Mouse (Mus musculus) adrenal gland, adult (tissue): Measurements from ENCODE around the gene 1700025G04Rik.

Source experiments
- DNase-seq, 2 experiments: peaks; one replicate each; pipeline ENCODE4 v3.0.0; 2022 to 2023; ENCODE audit warnings: low spot score in 1 of 2; ENCODE audit not compliant: inconsistent age in 2 of 2

The 1700025G04Rik gene

DNA sequence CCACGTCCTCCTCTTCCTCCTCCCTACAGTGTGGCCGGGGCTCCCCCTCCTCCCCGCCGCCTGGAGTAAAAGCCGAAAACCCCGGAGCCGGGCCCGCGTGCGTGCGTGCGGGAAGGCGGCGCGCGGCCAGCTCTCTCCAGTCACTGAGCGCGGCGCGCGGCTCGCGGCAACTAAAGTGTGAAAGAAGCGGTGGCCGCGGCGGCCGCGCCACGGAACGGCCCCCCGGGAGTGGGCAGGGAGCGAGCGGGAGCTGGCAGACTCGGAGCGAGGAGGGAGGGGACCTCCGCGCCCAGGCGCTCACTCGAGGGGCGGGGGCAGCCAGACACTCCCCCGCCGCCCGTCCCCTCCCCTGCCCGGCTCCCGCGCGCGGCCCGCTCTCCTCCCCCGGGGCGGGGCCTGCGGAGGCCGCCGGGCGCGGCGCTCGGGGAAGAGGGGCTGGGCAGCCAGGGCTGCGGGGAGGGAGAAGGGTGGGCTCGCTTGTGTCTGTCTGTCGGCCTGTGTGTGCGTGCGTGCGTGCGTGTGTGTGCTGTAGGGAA is at the start of gene 1700025G04Rik:
Gene 1700025G04Rik, minus strand, starts transcription at position 108 of the 536 bp plus-strand sequence.
- peak; percentile 93 to 96 for DNase-seq

DNA sequence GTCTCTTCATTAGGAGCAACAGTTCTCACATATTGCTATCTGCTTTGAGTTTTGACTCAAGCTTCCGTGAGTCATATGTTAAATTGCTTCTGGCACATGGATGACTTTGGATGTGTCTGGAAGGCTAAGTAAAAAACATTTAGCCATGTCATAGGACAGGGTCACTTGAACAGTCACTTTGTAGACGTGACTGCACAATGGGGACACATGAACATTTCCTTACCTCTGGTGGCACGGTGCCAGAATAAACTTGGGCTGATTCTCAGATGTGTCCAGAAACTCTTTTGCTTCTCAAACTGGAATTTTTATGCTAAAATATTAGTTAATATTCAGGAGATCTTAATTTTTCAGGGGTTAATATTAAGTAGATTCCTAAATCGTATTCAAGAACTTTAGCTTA is 49.6 kb upstream of the 1700025G04Rik start:
- peak; percentile 16 to 71 for DNase-seq

DNA sequence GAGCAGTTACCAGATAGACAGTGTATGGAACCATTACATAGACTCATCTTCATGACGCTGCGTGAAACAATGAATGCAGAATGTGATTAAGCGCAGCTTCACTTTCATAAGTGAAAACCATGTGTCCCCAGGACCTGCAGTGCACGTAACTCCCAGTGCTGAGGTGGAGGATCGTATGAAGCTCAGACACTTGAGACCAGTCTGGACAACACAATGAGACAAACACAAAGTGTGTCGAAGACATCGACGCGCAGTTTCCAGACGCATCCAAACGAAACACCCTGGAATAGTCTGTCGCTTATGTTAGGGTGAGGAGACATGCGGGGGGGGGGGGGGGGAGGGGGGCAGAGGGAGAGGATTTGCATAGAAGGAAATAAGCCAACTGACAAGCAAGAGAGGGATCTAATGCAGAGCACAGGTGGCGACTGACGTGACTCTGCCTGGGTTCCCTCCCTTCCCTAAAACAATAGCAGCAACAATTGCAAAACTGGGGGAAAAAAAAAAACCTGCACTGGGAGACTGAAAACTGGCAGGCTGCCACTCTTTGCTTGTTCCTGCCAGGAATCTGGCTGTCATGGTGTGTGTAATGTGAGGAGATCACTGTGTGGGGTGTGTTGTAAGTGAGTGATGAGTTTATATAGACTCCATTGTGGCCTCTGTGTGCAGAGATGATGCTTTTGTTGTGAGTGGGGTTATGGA is 40.3 kb upstream of the 1700025G04Rik start:
- DNase-seq: peak; percentile 27 to 69

DNA sequence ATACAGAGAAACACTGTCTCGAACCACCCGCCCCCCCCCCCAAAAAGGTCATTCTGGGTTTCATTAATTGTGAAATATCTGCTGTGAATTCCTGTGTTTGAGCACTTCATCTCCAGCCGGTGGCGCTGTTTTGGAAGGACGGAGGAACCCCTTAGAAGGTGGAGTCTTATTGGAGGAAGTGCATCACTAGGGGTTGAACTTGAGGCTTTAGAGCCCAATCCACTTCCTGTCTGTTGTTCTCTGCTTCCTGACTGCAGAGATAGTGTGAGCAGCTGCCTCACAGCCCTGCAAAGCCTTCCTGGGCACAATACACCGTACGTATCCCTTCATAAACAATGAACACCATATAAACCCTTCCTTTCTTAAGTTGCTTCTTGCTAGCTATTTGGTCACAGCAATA is 35.5 kb upstream of the 1700025G04Rik start:
- DNase-seq: no peak

DNA sequence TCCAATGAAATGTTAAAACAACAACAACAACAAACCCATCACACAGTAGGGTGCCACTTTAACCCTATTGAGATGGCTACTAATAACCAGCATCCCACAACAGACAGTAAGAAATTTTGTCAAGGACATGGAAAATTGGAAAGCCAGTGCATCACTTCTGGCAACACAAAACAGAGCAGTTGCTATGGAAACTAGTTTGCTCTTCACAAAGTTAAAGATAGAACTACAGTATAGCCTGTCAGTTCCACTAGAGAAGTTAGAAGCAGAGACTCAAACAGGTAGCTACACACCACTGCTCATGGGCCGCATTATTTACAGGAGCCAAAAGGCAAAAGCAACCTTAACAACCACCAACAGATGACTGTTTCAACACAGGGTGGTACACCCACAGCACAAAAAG is 20.2 kb upstream of the 1700025G04Rik start:
- no peak for DNase-seq

DNA sequence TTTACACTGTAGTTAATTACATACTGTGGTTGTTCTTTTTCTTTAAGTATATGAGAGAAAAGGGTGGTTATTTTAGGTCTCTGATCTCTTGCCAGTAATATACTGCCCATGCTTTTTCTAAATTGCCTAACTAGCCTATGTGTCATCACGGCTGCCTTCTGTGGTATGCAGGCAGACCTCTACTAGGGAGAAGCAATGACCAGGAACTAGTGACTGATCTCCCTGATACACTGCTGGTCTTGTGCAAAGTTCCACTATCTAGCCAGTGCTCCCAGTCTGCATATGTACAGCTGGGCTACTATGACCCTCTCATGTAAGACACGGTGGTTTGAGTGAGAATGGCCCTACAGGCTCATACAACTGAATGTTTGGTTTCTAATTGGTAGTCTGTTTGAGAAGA is 16.2 kb upstream of the 1700025G04Rik start:
- DNase-seq: peak in 1 of 2 experiments; percentile 60

DNA sequence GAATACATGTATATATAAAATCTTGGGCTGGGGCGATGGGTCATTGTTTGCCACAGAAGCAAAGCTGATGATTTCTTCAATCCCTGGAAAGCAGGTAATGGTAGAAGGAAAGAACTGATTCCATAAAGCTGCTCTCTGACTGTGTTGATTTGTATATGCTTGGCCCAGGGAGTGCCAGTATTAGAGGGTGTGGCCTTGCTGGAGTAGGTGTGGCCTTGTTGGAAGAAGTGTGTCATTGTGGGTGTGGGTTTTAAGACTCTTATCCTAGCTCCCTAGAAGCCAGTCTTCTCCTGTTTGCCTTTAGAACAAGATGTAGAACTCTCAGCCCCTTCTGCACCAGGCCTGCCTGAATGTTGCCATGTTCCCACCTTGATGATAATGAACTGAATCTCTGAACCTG is 15.3 kb upstream of the 1700025G04Rik start:
- no peak for DNase-seq

DNA sequence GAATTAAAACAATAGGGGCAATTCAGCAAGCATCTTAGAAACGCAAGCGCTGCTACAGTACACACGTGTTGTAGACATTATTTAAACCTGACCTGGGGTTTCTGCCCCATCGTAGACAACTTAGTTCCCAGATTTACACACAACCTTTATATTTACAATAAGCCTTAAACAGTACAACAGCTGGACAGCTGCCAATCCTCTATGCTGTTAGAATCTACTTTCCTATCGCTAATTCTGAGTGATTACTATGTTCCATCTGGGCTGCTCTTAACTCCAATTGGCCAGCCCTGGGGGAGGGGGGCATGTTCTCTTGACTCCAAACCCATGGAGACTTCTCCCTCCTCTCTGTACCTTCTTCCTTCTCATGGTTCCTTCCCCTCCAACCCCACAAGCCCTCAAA is 11.8 kb upstream of the 1700025G04Rik start:
- DNase-seq: no peak

DNA sequence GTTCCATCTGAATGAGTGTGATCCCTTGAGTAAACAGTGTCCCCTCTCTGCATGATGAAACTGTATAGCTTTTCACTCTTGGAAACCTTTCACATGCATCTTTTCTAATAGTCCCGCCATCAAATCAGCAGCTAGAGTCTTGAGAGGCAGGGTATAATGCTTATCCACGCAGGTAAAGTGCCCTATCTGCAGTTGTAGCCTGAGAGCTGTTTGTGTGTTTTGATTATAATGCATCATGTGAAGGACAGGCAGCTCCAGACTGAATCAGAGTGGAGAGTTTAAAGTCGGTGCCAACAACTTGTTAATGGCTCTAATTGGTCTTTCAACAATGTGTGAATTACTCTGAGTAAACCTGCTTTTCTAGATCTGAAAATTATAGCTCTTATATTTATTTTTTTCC is 6.1 kb upstream of the 1700025G04Rik start:
- no peak for DNase-seq

DNA sequence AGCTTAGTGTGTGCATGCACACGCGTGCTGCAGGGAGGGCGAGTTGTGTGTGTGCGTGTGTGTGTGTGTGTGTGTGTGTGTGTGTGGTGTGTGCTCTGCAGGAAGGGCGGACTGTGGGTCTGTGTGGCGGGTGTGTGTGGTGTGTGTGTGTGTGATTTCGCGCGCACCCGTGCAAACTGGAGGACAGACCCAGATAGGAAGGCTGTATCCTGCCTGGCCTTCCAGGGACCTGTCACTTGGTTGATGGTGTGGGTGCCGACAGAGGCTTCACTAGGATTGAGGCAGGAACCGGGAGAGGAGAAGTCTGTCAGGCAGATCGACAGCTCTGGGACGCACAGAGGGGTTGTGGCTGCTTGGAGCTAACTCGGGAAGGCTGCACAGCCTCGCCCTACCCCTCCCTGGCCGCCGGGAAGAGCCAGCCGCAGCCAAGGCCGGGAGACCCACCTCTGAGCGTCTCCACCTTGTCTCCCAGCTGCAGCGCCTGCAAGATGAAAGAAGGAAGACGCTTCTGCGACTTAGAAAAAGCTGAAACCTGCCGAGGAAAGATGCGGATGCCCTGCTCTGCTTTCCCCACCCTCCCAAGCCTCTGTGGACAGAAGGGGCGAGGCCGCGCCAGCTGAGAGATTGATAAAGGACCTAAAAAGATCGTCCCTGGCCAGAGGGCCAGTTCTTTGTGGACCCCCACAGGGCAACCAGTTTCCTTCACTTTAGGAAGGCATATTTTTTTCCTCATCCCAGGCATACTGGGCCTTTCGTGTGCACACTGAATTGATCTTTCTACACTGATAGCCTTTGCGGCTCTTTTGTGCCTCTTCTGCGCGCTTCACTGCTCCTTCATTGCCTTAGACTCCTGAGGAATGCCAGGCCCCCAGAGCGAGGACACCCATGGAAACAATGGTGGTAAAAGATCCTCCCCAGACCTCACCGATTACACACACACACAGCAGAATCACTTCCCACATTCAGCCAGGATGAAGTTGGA is 930 bp upstream of the 1700025G04Rik start:
- DNase-seq: peak; percentile 65 to 86

DNA sequence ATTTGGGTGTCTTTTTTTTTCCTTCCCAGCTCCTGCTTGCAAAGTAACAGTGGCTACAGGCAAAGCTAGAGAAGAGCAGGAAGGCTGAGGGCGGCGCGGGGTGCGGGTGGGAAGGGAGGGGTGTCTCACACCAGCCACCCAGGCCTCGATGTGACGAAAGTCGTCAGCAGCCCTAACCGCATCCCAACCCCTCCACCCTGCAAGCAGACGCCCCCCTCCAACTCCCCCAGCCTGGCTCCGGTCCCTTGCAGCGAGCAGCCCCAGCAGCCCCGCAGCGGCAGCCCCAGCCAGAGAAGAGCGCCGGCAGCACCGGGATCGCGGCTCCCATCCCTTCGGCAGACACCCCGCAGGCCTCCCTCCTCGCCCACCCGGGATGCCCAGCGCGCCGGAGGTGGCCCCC is 399 bp downstream of the 1700025G04Rik start:
- peak; percentile 62 to 85 for DNase-seq

DNA sequence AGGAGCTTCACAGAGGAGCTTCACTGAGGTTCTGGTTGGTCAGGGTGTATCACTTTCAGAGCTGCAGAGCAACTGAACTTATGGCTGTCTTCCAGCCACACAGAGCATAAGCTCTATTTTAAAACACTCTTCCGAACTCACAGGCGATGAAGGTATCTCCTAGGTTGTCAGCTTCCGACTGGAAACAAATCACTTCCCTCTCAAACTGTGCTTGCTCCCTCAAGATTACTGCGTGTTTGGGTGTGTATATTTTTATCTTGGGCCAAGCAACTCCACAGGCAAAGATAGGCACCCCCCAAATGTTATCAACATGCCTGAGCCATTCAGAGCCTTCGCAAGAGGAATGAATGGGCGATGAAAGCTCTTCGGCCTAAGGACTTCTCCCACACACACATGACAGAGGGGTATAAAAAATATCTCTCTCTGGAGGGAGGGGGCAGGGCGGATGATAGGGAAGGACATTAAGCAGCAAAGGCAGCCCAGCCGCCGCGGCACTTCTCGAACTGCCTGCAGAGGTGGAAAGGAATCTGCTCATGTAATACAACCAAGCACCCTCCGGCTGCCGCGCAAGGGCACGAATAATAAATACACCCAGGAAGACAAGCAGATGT is 1.0 kb downstream of the 1700025G04Rik start:
- peak; percentile 67 to 86 for DNase-seq

DNA sequence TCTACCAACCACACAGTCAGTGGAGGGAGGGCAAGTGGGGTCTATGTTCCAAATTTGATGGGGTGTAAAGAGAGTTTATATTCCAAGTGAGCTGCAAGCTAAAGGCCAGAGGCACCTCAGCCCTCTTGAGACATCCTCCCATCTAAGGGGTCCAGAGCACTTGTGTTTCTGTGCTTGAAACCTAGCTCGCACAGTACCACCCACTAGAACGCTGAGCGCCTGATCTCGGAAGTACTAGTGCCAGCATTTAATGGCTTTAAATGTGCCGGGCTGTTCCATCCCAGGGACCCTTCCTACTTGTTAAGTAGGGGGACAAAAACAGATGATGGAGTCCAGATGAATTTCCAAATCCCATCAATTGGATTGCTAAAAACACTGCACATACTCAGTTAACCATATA is 1.9 kb downstream of the 1700025G04Rik start:
- no peak for DNase-seq

DNA sequence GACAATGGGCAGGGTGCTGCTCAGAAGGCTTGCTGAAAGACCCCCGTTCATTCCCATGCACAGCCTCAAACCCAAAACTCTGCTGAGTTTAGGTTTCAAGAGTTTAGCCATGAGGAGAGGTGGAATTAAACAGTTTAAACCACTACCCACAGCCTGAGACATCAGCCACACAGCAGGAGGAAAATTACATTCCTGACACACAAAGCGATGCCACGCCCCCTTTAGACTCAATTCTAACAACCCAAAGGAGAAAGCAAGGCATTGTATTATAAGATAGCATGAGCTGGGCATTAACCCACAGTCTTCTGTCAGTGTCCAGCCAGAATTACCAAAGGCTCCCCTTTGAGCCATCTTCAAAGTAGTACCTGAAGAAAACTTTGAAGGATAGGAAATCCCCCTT is 3.0 kb downstream of the 1700025G04Rik start:
- no peak for DNase-seq

DNA sequence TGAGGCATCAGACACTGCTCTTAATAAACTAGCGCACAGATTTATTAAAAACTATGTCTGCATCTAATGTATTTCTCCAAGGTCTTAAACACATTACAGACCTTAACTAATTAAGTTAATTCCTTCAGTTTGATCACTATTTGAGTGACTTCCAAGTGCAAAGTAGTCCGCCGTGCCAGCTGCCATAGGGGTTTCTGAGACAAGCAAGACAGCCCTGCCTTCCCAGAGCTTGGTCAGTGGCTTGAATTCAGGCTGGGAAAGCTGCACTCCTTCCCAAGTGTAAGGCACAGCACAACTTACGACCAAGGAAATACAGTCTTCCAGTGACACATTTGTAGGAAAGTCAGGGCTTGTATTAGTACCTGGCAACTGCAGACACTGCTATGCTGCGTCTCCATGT is 4.4 kb downstream of the 1700025G04Rik start:
- no peak for DNase-seq

DNA sequence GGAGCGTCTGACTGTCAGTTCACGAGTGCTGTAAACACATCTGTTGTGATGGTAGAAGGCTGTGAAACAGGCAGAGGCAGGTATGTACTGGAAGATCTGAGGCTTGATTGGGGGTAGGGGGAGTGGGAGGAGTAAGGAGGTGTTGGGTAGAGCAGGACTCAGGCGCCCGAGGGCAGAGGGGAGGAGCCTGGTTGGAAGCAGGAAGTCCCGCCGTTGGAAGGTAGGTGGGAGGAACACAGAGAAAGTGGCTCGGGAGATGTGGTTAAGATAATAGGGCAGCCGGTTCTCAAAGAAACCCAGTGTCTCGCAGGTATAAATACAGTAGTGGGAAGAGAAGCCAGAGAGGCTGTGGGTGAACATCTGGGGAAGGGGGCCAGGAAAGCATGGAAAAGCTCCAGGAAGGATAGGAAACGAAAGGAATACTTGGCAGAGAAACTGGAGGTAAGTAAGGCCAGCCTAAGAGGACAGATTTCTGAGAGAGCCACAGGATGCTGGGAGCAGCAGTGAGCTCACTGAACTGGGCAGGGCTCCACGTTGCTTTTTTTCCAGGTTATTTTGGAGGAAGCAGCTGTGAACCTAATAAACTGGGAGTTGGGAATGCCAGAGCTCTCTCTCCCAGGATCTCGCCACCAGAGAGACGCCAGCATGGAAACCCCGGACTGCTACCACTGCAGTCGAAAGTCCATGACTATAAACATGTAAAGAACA is 5.1 kb downstream of the 1700025G04Rik start:
- DNase-seq: peak; percentile 49 to 80

DNA sequence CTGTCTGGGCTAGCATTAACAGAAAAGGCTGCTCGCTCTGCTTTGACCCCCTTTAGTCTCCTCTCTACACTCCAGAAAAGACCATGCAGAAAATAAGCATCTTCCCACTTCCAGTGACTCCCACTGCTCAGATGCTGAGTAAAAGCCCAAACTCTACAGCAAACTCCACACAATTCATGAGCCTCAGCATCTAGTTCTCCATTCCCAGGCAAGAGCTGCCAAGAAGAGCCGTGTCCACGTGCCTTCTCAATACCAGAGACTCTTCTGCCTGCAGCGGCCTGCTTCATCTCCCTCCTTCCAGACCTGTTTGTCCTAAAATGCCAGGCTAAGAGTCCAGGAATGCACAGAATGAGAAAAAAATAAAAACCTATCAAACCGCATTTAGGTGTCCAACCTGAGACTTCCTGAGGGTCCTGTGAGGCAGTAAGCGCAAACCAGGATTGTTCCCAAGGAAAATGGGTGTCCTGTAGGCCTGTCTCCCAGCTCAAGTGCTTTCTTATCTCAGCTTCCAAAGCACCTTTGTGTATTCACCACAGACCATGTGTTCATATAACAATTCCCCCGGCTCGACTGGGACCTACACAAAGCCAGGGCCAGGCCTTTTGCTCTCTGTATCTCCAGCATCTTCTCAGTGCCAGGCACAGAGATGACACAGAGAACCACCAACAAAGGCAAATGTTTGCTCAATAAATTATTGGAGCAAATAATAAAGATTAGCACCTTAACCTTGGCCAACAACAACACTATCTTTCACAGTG is 7.8 kb downstream of the 1700025G04Rik start:
- no peak for DNase-seq

DNA sequence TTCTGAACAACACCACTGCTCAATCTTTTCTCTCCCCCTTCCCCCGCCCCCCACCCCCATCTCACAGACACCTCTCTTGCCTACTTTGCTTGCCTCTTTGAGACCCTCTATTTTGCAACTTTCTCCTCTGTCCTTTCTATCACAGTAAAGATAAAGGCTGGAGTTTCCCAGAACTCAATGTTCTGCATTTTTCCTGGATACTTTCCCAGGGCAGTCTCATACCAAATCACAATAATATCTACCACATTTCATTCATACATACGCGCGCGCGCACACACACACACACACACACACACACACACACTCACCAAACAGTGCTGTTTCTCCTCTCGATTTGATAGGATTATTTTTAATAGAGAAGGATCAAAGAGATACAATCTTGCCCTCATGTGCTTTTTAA is 8.8 kb downstream of the 1700025G04Rik start:
- DNase-seq: no peak

DNA sequence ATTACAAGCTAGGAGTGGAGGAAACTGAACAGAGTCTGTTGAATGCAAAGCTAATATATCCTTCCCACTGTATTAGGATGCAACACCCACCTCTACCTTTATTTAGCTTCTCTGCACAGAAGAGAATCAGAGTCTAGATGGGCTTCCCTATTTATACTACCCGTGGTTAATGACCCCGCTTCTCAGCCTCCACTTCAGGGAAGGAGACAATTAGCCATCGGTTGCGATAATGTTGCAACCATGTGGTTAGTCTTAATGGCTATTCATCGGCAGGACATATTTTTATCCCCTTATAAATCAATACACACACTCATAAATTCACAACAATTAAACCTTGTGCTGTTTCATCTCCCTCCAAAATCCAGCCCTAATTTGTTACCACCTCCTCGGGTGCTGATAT is 9.7 kb downstream of the 1700025G04Rik start:
- no peak for DNase-seq

DNA sequence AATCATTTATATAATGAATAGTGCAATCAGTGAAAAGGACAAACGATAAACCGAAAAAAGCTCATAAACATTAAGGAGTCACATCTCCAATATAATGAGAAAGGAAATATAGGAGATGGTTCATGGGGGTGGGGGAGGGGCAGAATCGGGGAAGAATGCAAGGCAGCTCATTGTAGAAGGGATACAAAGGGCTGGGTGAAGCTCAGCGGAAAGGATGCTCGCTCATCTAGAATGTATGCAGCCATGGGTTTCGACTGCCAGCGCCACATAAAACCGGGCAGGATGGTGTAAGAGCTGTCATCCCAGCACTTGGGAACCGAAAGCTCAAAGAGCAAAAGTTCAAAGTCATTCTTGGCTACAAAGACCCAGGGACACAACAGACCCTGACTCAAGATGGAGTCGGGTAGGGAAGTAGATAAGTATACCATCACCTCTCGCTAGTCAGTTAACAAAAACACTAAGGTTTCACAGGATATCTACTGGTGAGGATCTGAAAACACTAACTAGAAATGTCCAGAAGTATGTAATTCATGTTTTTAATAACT is 12.7 kb downstream of the 1700025G04Rik start:
- DNase-seq: no peak
